Mouse (Mus musculus) MEL (cell line): Measurements from ENCODE around the gene Sardh. TPM values are rescaled to one million over a fixed set of nuclear protein-coding genes. Genes with fewer than 3 reads are reported as not detected.

Experiments
- DNase-seq: peaks from one replicate; pipeline ENCODE4 v3.0.0; 2011; ENCODE audit warnings: low read depth, low spot score
- H3K27ac ChIP-seq: 2 replicates; pipeline ENCODE4 v1.5.1; 2012; ENCODE audit warnings: low read depth, mild to moderate bottlenecking, control low read depth, low read length, moderate library complexity; ENCODE audit not compliant: control insufficient read depth
- H3K27me3 ChIP-seq, 2 experiments: fragments of 150-350 bp in 1 of 2; sonication (generic) in 1 of 2; 2 replicates each; pipeline ENCODE4 v1.6.1; 2012; ENCODE audit warnings: low read length in 2 of 2, mild to moderate bottlenecking in 2 of 2, improper control_type of control experiment in 1 of 2, moderate library complexity in 1 of 2; ENCODE audit not compliant: insufficient read depth in 2 of 2, control insufficient read depth in 1 of 2
- H3K36me3 ChIP-seq, 2 experiments: 2 replicates each; pipeline ENCODE4 v1.6.1; 2012 to 2014; ENCODE audit warnings: low read length in 2 of 2, improper control_type of control experiment in 1 of 2, inconsistent platforms in 1 of 2, mild to moderate bottlenecking in 1 of 2; ENCODE audit not compliant: insufficient read depth in 2 of 2, control insufficient read depth in 1 of 2
- H3K4me1 ChIP-seq, 2 experiments: fragments of 150-350 bp in 1 of 2; sonication (generic) in 1 of 2; 2 replicates each; pipeline ENCODE4 v1.6.1; 2012; ENCODE audit warnings: low read length in 2 of 2, improper control_type of control experiment in 1 of 2, mild to moderate bottlenecking in 1 of 2; ENCODE audit not compliant: insufficient read depth in 2 of 2, control insufficient read depth in 1 of 2
- H3K4me3 ChIP-seq, 2 experiments: fragments of 150-350 bp in 1 of 2; sonication (generic) in 1 of 2; 2 replicates each; pipeline ENCODE4 v1.5.1; 2012; ENCODE audit warnings: low read depth in 2 of 2, low read length in 2 of 2, mild to moderate bottlenecking in 2 of 2, moderate library complexity in 2 of 2, control low read depth in 1 of 2, improper control_type of control experiment in 1 of 2; ENCODE audit not compliant: control insufficient read depth in 1 of 2, insufficient read depth in 1 of 2
- H3K79me2 ChIP-seq: 2 replicates; pipeline ENCODE4 v1.6.1; 2012; ENCODE audit warnings: mild to moderate bottlenecking, low read length, moderate library complexity; ENCODE audit not compliant: control insufficient read depth, poor library complexity, insufficient read depth
- H3K9ac ChIP-seq: 2 replicates; pipeline ENCODE4 v1.6.1; 2012; ENCODE audit warnings: low read depth, mild to moderate bottlenecking, control low read depth, low read length, moderate library complexity; ENCODE audit not compliant: control insufficient read depth, poor library complexity, severe bottlenecking
- H3K9me3 ChIP-seq: fragments of 150-350 bp; sonication (generic); replicated peaks from 2 replicates; pipeline ENCODE4 v1.6.1; 2012; ENCODE audit warnings: mild to moderate bottlenecking, low read length, improper control_type of control experiment, moderate library complexity; ENCODE audit not compliant: insufficient read depth
- BHLHE40 ChIP-seq: IDR thresholded peaks from 2 replicates; pipeline ENCODE4 v1.6.1; 2012; ENCODE audit warnings: low read depth, mild to moderate bottlenecking, inconsistent platforms, low read length, improper control_type of control experiment, borderline replicate concordance
- CHD2 ChIP-seq: IDR thresholded peaks from 2 replicates; pipeline ENCODE4 v1.6.1; 2011; ENCODE audit warnings: low read length, improper control_type of control experiment
- E2F4 ChIP-seq: IDR thresholded peaks from 2 replicates; pipeline ENCODE4 v1.6.1; 2011; ENCODE audit warnings: low read depth, low read length, improper control_type of control experiment, borderline replicate concordance
- ELF1 ChIP-seq: IDR thresholded peaks from 2 replicates; pipeline ENCODE4 v1.6.1; 2014; ENCODE audit warnings: low read depth, mild to moderate bottlenecking, inconsistent platforms, low read length, improper control_type of control experiment, moderate library complexity
- ETS1 ChIP-seq: IDR thresholded peaks from 2 replicates; pipeline ENCODE4 v1.6.1; 2012; ENCODE audit warnings: low read depth, mild to moderate bottlenecking, inconsistent platforms, low read length, improper control_type of control experiment, moderate library complexity
- GABPA ChIP-seq: IDR thresholded peaks from 2 replicates; pipeline ENCODE4 v1.6.1; 2012; ENCODE audit warnings: low read depth, mild to moderate bottlenecking, inconsistent platforms, low read length, improper control_type of control experiment, moderate library complexity
- KAT2A ChIP-seq: conservative IDR thresholded peaks from 2 replicates; pipeline ENCODE4 v1.6.1; 2012; ENCODE audit warnings: low read depth, low read length, improper control_type of control experiment, inconsistent platforms
- MAFK ChIP-seq: IDR thresholded peaks from 2 replicates; pipeline ENCODE4 v1.6.1; 2011; ENCODE audit warnings: low read depth, mild to moderate bottlenecking, low read length, improper control_type of control experiment, borderline replicate concordance
- MAZ ChIP-seq: IDR thresholded peaks from 2 replicates; pipeline ENCODE4 v1.6.1; 2012; ENCODE audit warnings: low read depth, mild to moderate bottlenecking, inconsistent platforms, low read length, improper control_type of control experiment
- MYC ChIP-seq: IDR thresholded peaks from 2 replicates; pipeline ENCODE4 v1.6.1; 2011; ENCODE audit warnings: low read depth, mild to moderate bottlenecking, low read length, improper control_type of control experiment, moderate library complexity
- NELFE ChIP-seq: IDR thresholded peaks from 2 replicates; pipeline ENCODE4 v1.6.1; 2011; ENCODE audit warnings: low read depth, low read length, improper control_type of control experiment
- POLR2AphosphoS2 ChIP-seq: IDR thresholded peaks from 2 replicates; pipeline ENCODE4 v1.6.1; 2011; ENCODE audit warnings: low read length, improper control_type of control experiment
- POLR2AphosphoS5 ChIP-seq: IDR thresholded peaks from 2 replicates; pipeline ENCODE4 v1.6.1; 2012; ENCODE audit warnings: low read depth, borderline replicate concordance, mild to moderate bottlenecking, inconsistent platforms, low read length, moderate library complexity, mixed read lengths
- RAD21 ChIP-seq: IDR thresholded peaks from 2 replicates; pipeline ENCODE4 v1.6.1; 2011; ENCODE audit warnings: mild to moderate bottlenecking, low read depth, low read length, improper control_type of control experiment
- RCOR1 ChIP-seq: IDR thresholded peaks from 2 replicates; pipeline ENCODE4 v1.6.1; 2012; ENCODE audit warnings: low read depth, mild to moderate bottlenecking, inconsistent platforms, low read length, improper control_type of control experiment
- TAL1 ChIP-seq: IDR thresholded peaks from 2 replicates; pipeline ENCODE4 v1.6.1; 2012; ENCODE audit warnings: mild to moderate bottlenecking, inconsistent platforms, low read length, moderate library complexity, mixed read lengths
- TBP ChIP-seq: IDR thresholded peaks from 2 replicates; pipeline ENCODE4 v1.8.0; 2011; ENCODE audit warnings: low read depth, low read length, improper control_type of control experiment
- UBTF ChIP-seq: IDR thresholded peaks from 2 replicates; pipeline ENCODE4 v1.6.1; 2012; ENCODE audit warnings: low read depth, mild to moderate bottlenecking, inconsistent platforms, low read length, improper control_type of control experiment, moderate library complexity, borderline replicate concordance; ENCODE audit not compliant: insufficient read depth
- USF1 ChIP-seq: IDR thresholded peaks from 2 replicates; pipeline ENCODE4 v1.6.1; 2014; ENCODE audit warnings: low read depth, mild to moderate bottlenecking, inconsistent platforms, low read length, improper control_type of control experiment, moderate library complexity
- USF2 ChIP-seq, 2 experiments: IDR thresholded peaks; 2 replicates each; pipeline ENCODE4 v1.6.1; 2011 to 2012; ENCODE audit warnings: improper control_type of control experiment in 2 of 2, low read length in 2 of 2, borderline replicate concordance in 1 of 2, inconsistent platforms in 1 of 2, low read depth in 1 of 2, mild to moderate bottlenecking in 1 of 2; ENCODE audit not compliant: insufficient read depth in 1 of 2
- ZC3H11A ChIP-seq: IDR thresholded peaks from 2 replicates; pipeline ENCODE4 v1.6.1; 2012; ENCODE audit warnings: low read depth, mild to moderate bottlenecking, inconsistent platforms, low read length, improper control_type of control experiment
- ZMIZ1 ChIP-seq: IDR thresholded peaks from 2 replicates; pipeline ENCODE4 v1.6.1; 2012; ENCODE audit warnings: low read depth, mild to moderate bottlenecking, inconsistent platforms, low read length, improper control_type of control experiment, moderate library complexity
- polyA plus RNA-seq, 2 experiments: library from polyadenylated mRNA; stranded (reverse) in 1 of 2; unstranded in 1 of 2; fragments of >175 nt in 1 of 2; fragments of >200 nt in 1 of 2; gene quantifications; 2 replicates each; pipeline versions ENCODE4 v1.2.1 to v1.2.4; 2012; ENCODE audit warnings: low replicate concordance in 2 of 2, low read depth in 1 of 2; ENCODE audit not compliant: insufficient read length in 2 of 2, insufficient read depth in 1 of 2, missing spikeins in 1 of 2
- total RNA-seq: library from RNA; depleted of rRNA; stranded (reverse); fragments of 300-350 nt; gene quantifications from 2 replicates; pipeline ENCODE4 v1.2.3, GENCODE M21; 2012

The Sardh gene
- total and polyA plus RNA-seq, 3 experiments = 0.19 to 0.23 TPM; not detected in 1

GRCm38 (mm10) chr2:27144957-27145356 is 103.2 kb downstream of the Sardh start:
- H3K9ac ChIP-seq = no peak overlapping the region
- H3K36me3 ChIP-seq = no peaks in the 10 kb centered on the region
- H3K9me3 ChIP-seq = no peaks in the 10 kb centered on the region
- DNase-seq = no peak
- no peaks in the 10 kb centered on the region for H3K4me1 ChIP-seq
- no peak overlapping the region for H3K4me3 ChIP-seq
- H3K79me2 ChIP-seq = no peaks in the 10 kb centered on the region
- TF ChIP-seq MYC (no peak), E2F4 (no peak), USF2 (IDR thresholded peaks at IDR 0.05; ENCODE audit: borderline replicate concordance in 1 of 2, insufficient read depth in 1 of 2, low read depth in 1 of 2, low read length in 2 of 2) (no peak), NELFE (no peak), ZMIZ1 (no peak), POLR2AphosphoS2 (no peak), RCOR1 (no peak), TBP (no peak), KAT2A (no peak), ZC3H11A (no peak), GABPA (no peak), BHLHE40 (no peak), ELF1 (no peak), CHD2 (no peak), USF1 (no peak), POLR2AphosphoS5 (no peak), UBTF (no peak)
- no peaks in the 10 kb centered on the region; a peak in 1 of 4 replicates for H3K27me3 ChIP-seq
- H3K27ac ChIP-seq = no peak overlapping the region

- Histone ChIP-seq H3K27ac (no peak within 1 kb of the TSS), H3K27me3 (peaks cover 0 to 4% of the 10 kb centered on the region in 2 experiments; a peak in 3 of 4 replicates), H3K4me3 (no peak within 1 kb of the TSS), H3K79me2 (no peaks in the 10 kb centered on the region), H3K9ac (no peak within 1 kb of the TSS), H3K9me3 (no peaks in the 10 kb centered on the region), H3K36me3 (no peaks in the 10 kb centered on the region), H3K4me1 (no peaks in the 10 kb centered on the region)
- no peak for DNase-seq
- no peak for TF ChIP-seq USF1
- TF ChIP-seq MAZ = no peak
- TF ChIP-seq MAFK = no peak
- no peak for TF ChIP-seq ETS1
- TF ChIP-seq TAL1 = no peak
- TF ChIP-seq RAD21 = no peak
- TF ChIP-seq UBTF = no peak
Observed at GRCm38 (mm10) chr2:27141950-27142693, 106.0 kb downstream of the Sardh start, which contains the start of gene Fam163b. Gene Fam163b (minus strand): TSS chr2:27142491.
